Mouse (Mus musculus) cerebellum, adult 8-10 months (tissue): ENCODE data around the gene Gm8994.
A peak's percentile ranks its signal among the peaks of the same experiment; 100 is the strongest.
"Not testable (repeated sequence)": the region's sequence is repeated elsewhere in the genome, so short reads cannot be mapped to it uniquely, and the experiment has no call there.

ENCODE experiments used
- DNase-seq: peaks from one replicate; pipeline ENCODE4 v3.0.0; 2022

Gm8994 gene

DNA sequence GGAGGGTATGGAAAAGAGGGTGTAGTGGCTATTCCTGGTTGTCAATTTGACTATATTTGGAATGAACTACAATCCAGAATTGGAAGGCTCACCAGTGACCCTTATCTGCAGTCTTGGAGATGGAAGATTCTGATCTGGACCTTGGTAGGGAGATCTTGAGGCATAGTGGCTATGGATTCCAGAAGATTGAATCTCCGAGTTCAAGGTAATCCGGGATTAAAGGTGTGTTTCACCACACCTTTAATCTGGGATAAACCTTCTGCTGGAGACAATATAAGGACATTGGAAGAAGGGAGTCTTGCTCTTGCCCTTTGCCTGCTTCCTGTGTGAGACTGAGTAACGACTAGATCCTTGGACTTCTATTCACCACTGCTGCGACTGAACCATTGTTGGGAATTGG, at the start of gene Gm8994:
TSS of gene Gm8994 (plus strand) at position 301 of the 400 bp plus-strand sequence.
- DNase-seq: not testable (repeated sequence)

- DNase-seq: no peak
Measured at GRCm38 (mm10) chr6:136277685-136278084, 49.7 kb upstream of the Gm8994 start.

DNA sequence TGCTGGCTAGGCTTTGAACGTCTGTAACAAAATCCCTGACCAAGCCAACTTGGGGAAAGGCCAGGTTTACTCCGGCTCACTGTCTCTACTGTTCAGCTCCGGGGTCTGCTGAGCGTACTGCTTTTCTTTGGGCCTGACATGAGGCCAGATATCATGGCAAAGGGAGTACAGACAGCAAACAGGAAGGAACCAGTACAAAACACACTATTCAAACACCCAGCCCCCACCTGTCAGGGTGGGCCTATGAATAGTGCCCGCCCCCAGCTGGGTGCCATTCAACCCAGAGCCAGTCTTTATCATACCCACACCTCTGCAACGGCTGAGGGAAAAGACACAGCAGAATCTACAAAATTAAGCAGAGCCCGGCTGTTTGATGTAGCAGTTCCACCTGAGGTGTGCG, 42.8 kb upstream of the Gm8994 start:
- DNase-seq: no peak

- no peak for DNase-seq
Measured at GRCm38 (mm10) chr6:136286180-136286579, 41.2 kb upstream of the Gm8994 start.

DNA sequence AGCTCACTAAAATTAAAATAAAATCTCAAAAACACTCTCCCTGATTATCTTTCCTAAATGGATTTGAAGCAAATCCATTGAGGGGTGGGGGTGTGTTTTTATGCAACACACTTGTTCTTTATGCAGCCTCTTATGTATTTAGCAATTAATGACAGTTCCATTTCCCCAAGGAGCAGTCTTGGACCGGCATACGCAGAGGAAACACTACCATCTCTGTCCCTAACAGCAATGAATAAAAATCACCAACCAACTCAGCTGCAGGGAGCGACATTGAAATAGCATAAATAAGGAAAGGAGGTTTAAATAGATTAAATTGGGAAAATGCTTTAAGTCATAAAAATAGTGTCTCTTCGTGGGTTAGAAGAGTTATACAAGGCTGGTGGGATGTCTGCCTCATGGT, 40.8 kb upstream of the Gm8994 start:
- no peak for DNase-seq

- DNase-seq: no peak
Measured at GRCm38 (mm10) chr6:136291424-136291823, 35.9 kb upstream of the Gm8994 start.

- no peak for DNase-seq
Measured at GRCm38 (mm10) chr6:136291951-136292714, 35.2 kb upstream of the Gm8994 start.

- DNase-seq: no peak
Measured at GRCm38 (mm10) chr6:136293700-136294099, 33.6 kb upstream of the Gm8994 start.

DNA sequence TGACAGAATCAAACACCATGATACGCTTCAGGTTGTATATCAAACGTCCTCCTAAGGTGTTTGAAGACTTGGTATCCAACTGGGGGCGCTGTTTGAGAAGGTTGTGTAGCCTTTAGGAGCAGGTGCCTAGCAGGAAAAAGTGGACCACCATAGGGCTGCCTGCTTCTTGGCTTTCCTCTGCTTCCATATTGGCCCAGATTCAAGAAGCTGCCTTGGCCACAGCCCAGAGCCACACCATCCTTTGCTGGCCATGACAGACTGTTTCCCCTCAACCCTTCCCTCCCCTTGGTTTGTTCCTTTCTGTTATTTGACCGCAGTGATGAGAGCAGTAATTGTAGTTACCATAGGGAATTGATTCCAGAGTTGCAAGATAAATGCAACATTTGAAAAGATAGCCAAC, 31.5 kb upstream of the Gm8994 start:
- no peak for DNase-seq

DNA sequence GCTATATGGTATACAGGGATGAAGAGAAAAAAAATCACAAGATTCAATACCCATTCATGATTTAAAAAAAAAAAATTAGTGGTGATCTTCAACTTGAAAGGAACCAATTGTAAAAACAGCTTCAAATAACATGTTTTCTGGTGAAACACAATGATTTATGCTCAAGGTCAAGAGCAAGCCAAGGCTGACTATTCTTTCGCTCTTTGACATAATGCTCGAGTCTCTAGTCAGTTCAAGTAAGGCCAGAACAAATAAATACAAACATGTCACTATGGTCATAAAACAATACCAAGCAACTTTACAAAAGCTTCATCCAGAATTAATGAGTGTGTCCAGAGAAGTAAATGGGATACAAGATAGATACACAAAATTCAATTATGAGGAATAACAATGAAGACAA, 31.1 kb upstream of the Gm8994 start:
- no peak for DNase-seq

DNA sequence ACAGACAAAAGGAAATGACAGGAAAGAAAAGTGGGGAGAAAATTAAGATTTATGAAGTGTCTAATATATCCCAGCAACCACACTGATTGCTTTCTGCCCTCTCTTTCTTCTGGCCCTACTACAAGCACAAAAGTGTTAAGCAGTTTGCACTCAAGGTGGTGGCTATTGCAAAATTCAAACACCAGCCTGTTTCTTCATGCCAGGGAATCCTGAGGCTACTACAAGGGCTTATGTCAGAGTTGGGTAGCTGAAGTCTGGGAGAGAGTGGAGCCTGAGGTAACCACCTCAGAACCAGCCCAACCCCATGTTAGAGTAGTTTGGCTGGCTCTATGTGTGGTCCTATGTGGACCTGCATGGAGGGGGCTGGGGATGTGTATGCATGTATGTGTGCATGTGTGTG, 23.8 kb upstream of the Gm8994 start:
- DNase-seq: no peak

DNA sequence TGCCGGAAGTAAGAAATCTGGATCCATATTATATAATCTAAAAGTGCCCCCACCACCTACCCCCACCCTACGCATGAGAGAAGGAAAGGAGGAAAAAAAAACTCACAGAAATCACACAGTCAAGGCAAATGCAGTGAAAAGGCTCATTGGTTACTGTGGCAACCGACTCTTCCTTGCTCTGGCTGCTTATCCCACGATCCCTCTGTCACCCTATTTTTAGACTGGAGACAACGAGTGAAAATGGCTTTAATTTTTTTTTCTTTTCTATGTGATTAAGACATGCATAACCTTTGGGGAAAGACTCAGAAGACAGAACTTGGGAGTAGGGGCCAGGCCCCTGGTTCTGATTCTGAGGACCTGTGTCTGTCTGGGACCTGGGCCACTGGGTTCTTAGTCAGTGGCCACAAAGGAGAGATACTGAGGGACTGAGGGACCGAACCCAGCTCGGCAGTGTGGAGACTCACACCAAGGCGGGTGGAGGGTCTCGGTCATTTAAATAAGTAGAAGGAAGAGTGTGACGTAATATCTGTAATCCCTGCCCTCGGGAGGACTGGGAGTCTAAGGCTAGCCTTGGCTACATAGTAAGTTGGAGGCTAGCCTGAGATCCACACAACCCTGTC, 22.9 kb upstream of the Gm8994 start:
- DNase-seq: no peak

- no peak for DNase-seq
Measured at GRCm38 (mm10) chr6:136309487-136309886, 17.9 kb upstream of the Gm8994 start.

GRCm38 (mm10) chr6:136328416-136328815, 1.1 kb downstream of the Gm8994 start:
- not testable (repeated sequence) for DNase-seq

DNA sequence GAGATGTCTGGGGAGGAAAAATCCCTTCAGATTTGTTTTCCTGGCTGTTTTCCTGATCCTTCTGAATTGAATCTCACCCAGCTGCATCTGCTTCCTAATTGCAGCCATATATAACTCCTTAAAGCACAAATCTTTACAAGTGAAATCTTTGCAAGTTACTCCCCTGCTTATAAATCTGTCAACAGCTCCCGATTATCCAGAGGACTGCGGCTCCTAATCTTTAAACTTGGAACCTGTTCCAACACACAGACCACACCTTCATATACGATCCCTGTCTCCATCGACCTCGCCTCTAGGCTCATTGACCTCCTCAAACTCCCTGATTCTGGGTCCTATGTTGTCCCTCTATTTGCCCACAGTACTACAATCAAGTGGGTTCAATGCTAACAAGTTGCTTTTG, 13.3 kb downstream of the Gm8994 start:
- DNase-seq: no peak

DNA sequence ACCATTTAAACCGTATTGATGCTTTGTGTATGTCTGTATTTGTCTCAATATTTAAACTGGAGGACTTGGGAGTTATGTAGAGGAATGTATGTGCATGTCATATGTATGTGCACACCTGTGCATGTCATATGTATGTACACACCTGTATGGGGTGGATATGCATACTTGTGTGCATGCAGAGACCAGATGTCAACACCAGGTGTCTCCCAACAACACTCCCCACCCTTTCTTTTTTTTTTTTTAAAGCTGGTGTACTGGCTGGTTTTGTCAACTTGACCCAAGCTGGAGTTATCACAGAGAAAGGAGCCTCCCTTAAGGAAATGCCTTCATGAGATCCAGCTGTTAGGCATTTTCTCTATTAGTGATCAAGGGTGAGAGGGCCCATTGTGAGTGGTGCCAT, 13.8 kb downstream of the Gm8994 start:
- no peak for DNase-seq

DNA sequence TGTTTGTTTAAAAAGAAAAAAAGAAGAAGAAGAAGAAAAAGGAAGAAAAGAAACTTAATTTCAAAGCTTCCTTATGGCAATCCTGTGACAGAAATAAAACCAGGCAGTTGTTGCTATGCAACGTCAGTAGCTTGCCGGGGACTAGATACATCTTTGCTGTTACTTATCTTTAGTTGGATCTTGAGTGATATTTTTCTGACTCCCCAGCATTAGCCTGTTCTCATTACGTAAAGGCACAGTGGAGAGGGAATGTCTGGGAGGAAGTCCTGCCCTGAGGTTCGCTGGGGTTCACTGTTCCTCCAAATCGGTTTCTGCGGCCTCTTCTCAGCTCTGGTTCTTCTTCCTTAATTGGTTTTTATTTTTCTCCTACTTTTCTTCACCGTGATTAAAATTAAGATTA, 16.5 kb downstream of the Gm8994 start:
- DNase-seq: no peak

GRCm38 (mm10) chr6:136345034-136345433, 17.7 kb downstream of the Gm8994 start:
- DNase-seq: no peak

DNA sequence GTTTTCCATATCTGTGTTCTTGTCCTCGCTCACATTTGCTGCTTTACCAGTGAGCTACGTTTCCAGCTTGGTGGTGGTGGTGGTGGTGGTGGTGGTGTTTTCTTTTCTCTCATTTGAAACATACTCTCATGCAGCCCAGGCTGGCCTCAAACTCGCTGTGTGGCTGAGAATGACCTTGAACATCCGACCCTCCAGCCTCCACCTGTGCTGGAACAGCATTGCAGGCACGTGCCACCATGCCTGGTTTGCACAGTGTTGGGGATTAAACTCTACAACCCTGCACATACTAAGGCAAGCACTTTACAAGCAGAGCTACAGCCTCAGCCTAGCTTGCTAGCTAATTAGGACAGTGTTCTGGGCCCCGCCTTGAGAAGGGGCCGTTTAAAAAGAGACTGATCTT, 18.3 kb downstream of the Gm8994 start:
- no peak for DNase-seq

DNA sequence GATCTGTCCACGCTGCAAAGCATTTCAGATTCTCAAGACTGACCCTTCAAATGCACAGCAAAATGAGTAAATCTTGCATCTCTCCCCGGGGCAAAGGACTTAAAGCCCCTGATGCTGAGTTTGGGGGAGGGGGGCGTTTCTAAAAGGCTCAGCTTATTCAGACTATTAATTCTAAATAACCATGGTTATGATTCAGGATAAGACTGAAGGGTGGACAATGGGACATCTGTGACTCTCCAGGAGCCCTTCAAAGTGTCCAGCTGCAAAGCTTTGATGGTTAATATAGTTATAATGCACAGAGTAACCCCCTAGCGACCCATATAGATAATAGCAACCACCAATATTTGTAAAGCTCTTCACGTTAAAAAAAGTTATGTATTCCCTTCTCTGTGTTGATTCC, 19.7 kb downstream of the Gm8994 start:
- no peak for DNase-seq

DNA sequence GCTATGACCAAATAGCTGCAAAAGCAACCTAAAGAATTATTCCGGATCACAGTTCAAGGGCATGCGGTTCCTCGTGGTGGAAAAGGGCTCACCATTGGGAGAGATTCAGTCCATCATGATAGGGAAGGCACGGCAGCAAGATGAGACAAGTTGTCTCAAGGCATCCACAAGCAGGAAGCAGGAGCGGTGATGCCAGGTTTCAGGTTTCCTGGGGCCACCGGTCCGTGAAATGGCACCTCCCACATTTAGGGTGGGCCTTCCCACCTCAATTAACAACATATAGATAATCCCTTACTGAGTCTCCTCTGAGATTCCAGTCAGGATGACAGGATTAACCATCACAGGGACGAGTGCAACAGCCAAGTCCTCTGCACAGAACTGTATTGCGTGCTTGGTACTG, 20.3 kb downstream of the Gm8994 start:
- no peak for DNase-seq

DNA sequence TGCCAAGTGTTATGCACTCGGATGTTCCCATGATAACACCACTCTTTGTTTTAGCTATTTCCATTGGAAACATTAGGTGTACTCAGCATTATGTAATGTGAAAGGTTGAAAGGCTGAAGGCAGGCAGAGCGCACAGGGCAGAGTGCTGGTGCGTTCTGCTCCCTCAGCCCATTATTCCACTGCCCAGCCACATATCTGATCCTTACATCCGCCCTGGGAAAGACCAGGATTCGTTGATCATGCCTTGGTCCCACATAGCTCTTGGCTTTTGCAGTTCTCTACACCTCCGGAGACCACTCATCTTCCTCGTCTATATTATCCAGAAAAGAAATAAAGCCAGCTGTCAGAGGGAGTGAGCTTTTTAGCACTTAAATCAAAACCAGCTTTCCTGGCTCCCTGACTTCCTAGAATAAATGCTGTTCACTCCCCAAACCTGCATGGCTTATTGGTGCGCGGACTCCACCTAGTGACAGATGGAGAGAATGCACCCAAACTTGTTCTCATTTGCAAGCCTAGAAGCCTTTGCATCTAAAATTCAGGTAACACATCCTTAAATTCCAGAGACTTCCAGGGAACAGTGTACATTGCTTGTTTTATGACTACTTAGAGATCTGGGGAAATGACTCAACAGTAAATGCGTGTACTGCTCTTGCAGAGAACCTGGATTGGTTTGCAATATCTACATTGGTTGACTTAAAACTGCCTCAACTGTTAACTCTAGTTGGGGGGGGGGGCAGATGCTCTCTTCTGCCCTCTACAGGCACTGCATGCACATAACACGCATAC, 26.3 kb downstream of the Gm8994 start:
- DNase-seq: peak; percentile 70

DNA sequence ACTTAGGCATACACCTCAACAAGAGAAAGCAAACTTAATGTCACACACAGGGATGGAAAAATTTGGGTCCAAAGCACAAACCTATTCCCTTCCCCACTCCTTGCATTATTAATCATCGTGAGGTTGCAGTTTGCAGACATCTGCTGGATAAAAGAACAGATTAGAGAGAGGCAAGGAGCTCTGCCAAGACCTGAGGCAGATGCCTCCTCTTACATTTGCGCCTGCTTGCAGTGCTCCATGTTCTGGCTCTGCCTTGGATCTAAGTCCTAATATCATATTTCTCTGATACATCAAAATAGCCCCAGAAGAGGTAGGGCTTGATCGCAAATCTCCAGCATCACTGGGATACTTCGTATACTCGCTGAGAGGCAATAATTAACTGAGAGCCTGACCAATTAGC, 31.1 kb downstream of the Gm8994 start:
- DNase-seq: no peak

- no peak for DNase-seq
Measured at GRCm38 (mm10) chr6:136363313-136363712, 36.0 kb downstream of the Gm8994 start.
